Mouse (Mus musculus): Measurements from ENCODE around the gene Olfr397.

Gene Olfr397

GRCm38 (mm10) chr11:73960517-73960916, at the start of gene Olfr397:
TSS of gene Olfr397 (plus strand) at chr11:73960817.
- no peak for DNase-seq

GRCm38 (mm10) chr11:73936377-73936776, 24.2 kb upstream of the Olfr397 start, which contains the start of gene Olfr23:
TSS of gene Olfr23 (plus strand) at chr11:73936677.
- no peak for DNase-seq

- no peak for DNase-seq
These were observed 29.7 kb downstream of the Olfr397 start, which contains the start of gene Olfr398 for GRCm38 (mm10) chr11:73990307-73990706. TSS of gene Olfr398 (minus strand) at chr11:73990407.

GRCm38 (mm10) chr11:73993115-73993514, 32.5 kb downstream of the Olfr397 start:
- DNase-seq, result no peak

All from lung, postnatal 10 days (tissue).